Mouse (Mus musculus): ENCODE results near the gene Mlip. TPM values are rescaled to one million over a fixed set of nuclear protein-coding genes. Genes with fewer than 3 reads are reported as not detected.
"Not testable (repeated sequence)": the region's sequence is repeated elsewhere in the genome, so short reads cannot be mapped to it uniquely, and the experiment has no call there.

Mlip gene
- total RNA-seq, 2 experiments from 2014 or later = 1.0 to 1.3 TPM

DNA sequence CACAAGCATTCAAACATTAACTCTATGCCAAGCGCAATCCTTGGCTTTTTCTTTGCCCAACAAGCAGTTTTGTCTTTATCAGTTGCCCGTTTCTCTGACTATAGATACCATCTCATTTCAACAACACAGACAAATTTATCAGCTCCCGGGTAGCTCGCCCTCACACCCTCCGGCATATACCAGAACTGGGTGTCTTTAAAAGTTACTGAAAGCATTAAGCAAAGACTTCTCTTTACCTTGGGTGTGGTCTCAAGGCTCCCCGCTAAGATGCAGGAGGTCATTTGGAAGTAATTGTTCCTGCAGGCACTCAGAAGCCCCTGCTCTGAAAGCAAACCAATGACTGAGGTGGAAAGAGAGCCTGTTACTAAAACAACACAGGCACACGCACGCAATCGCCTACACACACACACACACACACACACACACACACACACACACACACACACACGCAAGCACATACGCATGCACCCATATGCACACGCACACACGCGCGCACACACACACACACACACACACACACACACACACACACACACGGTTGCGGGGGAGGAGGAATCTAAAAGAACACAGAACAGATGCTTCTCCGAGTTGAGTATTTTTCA lies 101.2 kb downstream of the Mlip start:
- no peak for DNase-seq (ENCODE audit: low spot score in 2 of 2)

DNA sequence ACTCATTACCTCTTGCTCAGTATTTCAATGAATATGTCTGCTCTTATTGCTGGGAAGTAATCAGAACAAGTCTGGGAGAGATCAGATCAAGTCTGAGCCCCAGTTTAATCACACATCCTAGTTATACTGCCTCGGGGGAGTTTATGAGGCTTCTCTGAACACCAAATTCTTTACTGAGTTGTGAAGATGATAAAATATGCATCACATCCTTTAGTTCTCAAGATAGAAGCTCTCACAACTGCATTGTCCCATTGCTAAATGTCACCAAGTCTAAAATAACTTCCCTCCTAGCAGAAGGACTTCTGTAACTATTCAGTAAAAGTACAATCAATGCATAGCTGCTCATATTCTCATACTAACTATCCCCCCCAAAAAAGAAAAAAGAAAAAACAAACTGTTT lies 154.5 kb downstream of the Mlip start:
- no peak for DNase-seq (ENCODE audit: low spot score in 2 of 2)

DNA sequence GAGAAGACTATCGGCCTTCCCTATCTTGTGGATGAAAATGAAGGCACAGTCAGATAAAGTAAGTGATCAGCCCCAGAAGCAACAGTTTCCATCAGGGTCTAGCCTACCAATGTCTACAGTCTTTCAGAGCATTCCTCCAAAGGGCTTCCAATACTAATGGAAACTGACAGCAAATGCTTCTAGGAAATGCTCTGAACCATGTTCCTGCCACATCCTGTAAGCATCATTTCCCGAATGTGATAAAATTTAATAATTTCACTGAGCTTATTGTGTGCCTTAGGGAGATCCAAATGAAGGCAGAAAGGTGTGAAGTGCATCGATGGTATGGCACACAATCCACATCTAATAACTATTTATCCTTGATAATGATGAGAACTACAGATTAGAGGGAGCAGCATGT lies 173.3 kb downstream of the Mlip start:
- DNase-seq (ENCODE audit: low spot score in 2 of 2) = no peak

DNA sequence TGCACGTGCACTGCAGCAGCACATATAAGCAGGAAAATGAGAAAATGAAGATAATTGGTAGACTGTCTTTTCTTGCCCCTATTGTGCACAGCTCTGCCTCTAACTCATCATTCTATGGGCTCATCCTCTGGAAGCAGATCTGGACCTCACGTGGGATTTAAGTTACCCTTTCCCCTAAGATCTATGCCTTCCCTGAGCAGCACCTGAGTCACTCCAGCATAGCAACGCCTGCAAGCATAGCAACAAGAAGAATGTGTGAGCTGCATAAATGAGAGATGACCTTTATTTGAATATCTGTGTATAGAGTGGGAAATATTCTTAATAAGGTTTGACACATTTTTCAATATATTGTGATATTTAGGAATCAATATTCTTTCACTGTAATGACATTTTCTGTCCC lies 176.9 kb downstream of the Mlip start:
- DNase-seq (ENCODE audit: low spot score in 2 of 2) = no peak

DNA sequence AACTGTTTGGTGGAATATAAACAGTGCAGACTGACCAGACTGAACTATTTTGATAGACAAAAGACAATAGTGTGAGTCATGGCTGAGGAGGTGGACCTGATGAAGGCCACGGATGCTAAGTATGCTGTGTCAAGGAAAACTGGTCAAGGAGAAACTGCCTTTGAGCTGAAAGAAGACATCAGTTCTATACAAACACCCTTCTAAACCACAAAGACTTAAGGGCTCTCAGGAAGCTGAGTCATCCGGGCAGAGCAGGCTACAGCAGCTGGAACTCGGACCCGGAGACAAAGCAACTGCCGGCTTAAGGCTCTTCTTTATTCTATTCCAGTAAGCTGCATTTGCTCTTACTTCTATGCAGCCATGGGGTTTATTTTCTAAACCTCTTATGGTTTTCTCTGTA lies 180.7 kb downstream of the Mlip start:
- no peak for DNase-seq (ENCODE audit: low spot score in 2 of 2)

DNA sequence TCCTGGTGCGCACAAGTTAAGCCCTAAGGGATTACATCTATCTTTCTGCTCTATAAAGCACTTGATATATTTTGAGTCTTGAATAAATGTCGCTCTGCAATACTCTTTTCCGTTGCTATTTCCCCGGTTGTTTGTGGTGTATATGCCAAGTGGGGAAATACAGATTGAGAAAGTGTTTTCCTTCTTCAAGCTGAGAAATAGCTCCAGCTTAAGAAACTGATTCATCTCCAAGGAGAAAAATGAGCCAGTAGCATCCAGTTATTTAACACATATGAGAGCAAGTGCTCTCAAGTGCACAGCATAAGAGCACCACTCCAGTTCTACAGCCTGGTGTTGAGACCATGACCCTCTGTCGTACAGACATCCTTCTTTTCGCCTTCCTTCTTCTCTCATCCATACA lies 186.9 kb downstream of the Mlip start:
- no peak for DNase-seq (ENCODE audit: low spot score in 2 of 2)

DNA sequence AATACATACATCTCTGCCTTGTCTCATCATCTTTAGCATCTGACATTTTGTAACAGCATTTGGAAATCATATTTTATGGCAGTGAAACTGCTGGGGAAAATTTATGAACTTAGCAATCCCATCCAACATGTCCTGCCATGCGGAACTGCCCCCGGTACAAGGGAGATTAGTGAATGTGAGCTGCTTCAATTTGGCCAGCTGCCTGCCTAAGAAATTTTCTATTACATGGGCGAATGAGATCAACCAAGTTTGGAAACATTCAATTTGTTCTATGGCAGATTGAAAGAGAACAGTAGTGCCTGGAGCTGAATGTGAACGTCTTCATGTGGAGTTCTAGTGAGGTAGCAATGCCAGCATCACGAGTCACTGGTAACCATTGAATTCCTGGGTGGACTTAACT lies 191.0 kb downstream of the Mlip start:
- no peak for DNase-seq (ENCODE audit: low spot score in 2 of 2)

DNA sequence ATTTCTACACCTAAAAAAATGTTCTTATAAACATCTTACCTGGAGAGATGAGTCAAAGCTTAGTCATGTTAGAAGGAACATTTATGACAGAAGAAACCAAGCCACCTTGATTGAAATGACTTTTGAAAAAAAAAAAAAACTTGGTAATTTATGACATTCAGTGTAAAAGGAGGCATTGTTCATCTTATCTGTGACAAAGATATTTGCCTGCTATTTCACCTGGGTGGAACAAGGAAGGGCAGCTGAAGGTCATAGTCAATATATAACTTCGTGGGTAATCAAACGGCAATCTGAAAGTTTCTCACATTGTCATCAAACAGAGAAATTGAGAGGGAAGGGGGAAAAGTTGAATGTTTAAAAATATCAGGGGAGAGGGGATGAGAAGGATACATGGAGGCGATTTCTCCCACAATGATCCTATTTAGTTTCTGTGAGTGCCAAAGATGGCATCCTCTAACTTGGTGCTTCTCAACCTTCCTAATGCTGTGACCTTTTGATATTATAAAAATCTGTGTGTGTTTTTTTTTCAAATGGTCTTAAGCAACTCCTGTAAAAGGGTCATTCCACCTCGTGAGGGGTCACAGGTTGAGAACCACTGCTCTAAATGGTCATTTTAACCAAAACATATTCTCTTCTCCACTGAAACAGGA lies 192.4 kb downstream of the Mlip start:
- no peak for DNase-seq (ENCODE audit: low spot score in 2 of 2)

DNA sequence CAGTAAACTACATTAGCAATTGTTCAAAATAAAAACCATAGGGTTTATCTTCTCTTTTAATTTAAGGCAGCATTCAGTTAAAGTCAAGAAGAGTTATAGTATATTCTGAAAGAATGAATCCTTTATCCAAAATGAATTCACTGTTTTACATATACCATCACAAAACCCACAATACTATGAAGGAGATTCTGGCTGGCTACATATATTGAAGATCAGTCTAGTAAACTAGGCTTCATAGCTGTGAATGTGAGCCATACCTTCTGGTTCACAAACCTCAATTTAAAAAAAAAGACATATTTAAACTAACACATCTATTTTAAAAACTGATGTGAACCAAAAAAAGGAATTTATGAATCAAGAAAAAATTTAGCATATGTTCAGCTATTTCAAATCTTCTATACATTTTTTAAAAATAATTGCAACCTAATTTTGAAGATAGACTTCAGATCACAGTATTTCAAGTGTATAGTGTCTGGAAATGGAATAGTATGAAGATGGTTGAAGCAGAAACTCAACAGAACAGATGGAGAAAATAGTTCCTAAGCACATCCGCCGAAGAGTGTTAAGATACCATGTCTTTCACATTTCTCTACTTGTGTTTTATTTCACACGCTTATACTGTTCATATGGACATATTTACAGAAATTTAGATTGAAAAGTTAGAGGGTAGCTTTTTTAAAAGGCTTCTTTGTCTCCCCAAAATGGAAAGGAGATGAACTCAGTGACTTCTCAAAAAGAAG lies 204.1 kb downstream of the Mlip start:
- DNase-seq (ENCODE audit: low spot score in 2 of 2) = no peak

DNA sequence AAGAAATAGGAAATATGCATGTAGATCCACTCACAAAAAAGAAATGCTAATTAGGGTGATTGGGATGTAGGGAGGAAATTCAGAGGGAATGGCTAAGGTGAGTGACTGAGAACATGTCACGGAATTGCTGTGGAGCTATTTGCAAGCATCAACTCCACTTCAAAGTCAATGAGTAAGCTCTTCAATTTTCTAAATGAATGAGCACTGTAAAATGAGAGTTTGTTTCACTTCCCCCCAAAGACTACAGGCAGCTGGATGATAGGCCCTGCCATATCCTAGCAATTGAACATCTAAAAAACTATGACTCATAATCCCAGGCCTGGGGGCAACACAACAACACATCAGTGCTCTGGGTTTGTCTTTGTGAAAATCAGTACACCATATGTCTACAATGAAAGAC lies 233.0 kb downstream of the Mlip start:
- no peak for DNase-seq (ENCODE audit: low spot score in 2 of 2)

DNA sequence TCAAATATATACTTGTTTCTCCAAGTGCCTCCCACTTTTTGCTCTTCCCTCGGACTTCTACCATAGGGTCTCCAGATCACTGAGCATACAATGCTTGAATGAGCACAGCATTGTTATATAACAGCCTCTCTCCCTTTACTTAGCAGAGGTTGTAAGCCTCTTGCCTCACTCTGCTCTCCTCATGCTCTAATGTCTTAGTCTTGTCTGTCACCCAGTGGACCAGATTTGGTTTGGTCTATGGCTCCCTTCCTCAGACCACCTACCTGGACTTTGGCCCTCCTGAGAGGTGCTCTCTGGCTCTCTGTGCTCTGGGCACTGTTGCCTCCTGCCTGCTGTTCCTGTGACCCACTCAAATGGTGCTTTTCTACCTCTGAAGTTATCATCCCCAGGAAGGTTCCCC lies 255.9 kb downstream of the Mlip start:
- DNase-seq (ENCODE audit: low spot score in 2 of 2) = no peak

DNA sequence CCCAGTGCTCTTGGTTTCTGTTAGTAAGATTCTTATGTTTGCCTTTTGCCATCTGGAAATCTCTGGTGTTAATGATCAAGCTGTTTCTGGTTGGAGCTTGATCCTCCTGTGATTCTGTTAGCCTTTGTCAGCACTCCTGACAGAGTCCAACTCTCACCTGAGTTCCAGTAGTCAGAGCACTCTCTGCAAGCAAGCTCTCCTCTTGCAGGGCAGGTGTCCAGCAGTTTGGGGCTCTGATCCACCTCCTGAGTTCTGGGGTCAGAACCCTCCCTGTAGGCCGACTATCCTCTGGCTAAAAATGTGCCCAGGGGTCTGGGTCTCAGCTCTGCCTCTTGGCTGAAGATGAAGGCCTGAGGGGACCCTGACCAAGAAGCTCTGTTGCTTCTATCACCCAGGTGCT lies 269.5 kb downstream of the Mlip start:
- DNase-seq (ENCODE audit: low spot score in 2 of 2) = not testable (repeated sequence)

DNA sequence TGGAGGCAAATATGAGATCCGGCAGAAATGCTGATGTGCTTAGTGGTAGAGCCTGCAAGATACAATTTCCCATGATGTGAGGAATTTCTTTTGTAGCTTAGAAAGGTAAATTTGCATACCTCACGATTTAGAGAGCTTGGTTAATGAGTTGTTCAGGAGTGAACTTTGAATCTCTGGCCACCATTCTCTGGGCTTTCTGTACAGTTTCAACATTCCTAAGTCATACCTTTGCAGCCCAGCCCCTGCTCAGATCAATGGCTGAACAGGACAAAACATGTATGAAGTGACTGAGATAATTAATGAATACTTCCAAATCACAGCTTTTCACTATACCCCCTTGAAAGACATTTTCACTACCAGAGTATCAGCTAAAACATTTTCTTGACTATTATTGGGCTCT lies 281.1 kb downstream of the Mlip start:
- no peak for DNase-seq (ENCODE audit: low spot score in 2 of 2)

DNA sequence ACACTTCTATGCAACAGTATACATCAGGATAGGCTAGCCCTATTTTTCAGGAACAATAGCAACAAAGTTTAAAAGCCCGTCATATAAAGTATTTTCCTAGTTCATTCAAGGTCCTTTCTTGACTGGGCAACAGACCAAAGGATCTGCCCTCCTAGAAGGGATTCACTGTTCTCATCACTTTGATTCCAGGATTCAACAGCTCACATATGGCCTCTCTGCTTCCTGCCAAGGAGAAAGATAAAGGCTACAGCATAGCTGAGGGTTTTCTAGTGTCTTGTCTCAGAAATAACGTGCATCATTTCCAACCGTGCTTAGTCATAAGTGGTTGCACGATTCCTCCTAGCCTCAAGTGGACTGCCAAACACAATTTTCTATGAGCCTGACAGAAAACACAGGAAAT lies 296.2 kb downstream of the Mlip start:
- DNase-seq (ENCODE audit: low spot score in 2 of 2) = no peak

DNA sequence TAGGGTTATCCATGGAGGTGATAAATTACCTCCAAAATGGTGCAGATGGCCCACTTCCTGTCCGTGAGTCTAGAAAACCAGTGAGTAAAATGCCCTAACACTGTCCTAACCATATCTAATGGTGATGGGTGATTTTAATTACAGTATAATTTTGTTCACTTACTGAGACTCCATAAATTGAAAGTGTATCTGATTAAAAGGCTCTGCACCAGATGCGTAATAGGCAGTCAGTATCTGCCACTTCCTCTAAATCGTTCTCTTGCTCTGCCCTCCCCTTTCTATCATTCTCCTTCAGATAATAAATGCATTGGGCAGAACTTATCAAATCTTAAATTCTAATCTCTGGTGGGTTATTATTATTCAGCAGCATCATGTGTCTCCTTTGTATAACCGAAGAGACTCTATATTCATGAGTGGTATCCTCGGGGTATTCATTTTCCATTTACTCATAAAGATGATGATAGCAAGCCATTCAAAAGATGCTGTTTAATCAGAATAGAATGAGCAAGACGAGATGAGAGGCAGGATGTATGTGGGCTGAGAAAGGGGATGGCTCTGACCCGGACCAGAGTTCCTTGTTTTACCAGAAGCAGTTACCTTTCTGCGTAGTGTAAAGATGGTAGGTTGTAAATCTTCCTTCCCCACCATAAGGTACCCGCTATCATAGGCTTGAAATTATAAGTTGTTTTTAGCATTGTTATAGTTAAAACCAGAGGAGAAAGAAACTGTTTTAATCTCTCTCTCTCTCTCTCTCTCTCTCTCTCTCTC lies 298.2 kb downstream of the Mlip start:
- DNase-seq (ENCODE audit: low spot score in 2 of 2) = no peak

Other genes starting within 250 kb of the Mlip start
- gene Lrrc1, start 191.9 kb upstream of the Mlip start, total RNA-seq (2021) = 1 to 10 TPM; 7.5 to 7.9 TPM

All from adrenal gland, adult 18-20 months (tissue).